Mouse (Mus musculus): ENCODE measurements around the gene Ttyh3. TPM values are rescaled to one million over a fixed set of nuclear protein-coding genes. Genes with fewer than 3 reads are reported as not detected.
A peak's percentile ranks its signal among the peaks of the same experiment; 100 is the strongest.

Ttyh3 gene
- polyA plus RNA-seq, 1 experiment from 2014 or later = 21.4 TPM

GRCm38 (mm10) chr5:140627580-140627979 is 21.3 kb downstream of the Ttyh3 start:
- H3K9me3 ChIP-seq (ENCODE audit: control insufficient read depth) = no peaks in the 10 kb centered on the region
- 95% methylated on average over 5 of the region's 5 CpGs for WGBS
- peaks cover 82% of the 10 kb centered on the region for H3K36me3 ChIP-seq (ENCODE audit: control insufficient read depth, insufficient read depth)
- H3K4me1 ChIP-seq (replicated peaks; ENCODE audit: control insufficient read depth, insufficient read depth, low read length) = no peaks in the 10 kb centered on the region
- no peak overlapping the region for H3K27ac ChIP-seq (ENCODE audit: low read depth, low read length)
- H3K4me3 ChIP-seq (ENCODE audit: low read depth, low read length) = no peak overlapping the region
- no peak overlapping the region for H3K9ac ChIP-seq (ENCODE audit: low read depth, low read length)
- no peak for ATAC-seq
- TF ChIP-seq CTCF (IDR thresholded peaks at IDR 0.05; ENCODE audit: low read depth) = peak; percentile 47
- H3K27me3 ChIP-seq (replicated peaks; ENCODE audit: control insufficient read depth, insufficient read depth, low read length) = no peaks in the 10 kb centered on the region
- no peak overlapping the region for H3K4me2 ChIP-seq (replicated peaks; ENCODE audit: low read depth)

- WGBS = 87% methylated on average over 13 of the region's 13 CpGs
- ATAC-seq = no peak
- Histone ChIP-seq H3K36me3 (ENCODE audit: control insufficient read depth, insufficient read depth) (peaks cover 77% of the 10 kb centered on the region), H3K4me1 (replicated peaks; ENCODE audit: control insufficient read depth, insufficient read depth, low read length) (no peaks in the 10 kb centered on the region), H3K27me3 (replicated peaks; ENCODE audit: control insufficient read depth, insufficient read depth, low read length) (no peaks in the 10 kb centered on the region), H3K9me3 (ENCODE audit: control insufficient read depth) (no peaks in the 10 kb centered on the region), H3K4me3 (ENCODE audit: low read depth, low read length) (no peak overlapping the region), H3K4me2 (replicated peaks; ENCODE audit: low read depth) (no peak overlapping the region), H3K9ac (ENCODE audit: low read depth, low read length) (no peak overlapping the region), H3K27ac (ENCODE audit: low read depth, low read length) (no peak overlapping the region)
- no peak for TF ChIP-seq CTCF (IDR thresholded peaks at IDR 0.05; ENCODE audit: low read depth)
Measured at GRCm38 (mm10) chr5:140624961-140625360, 23.9 kb downstream of the Ttyh3 start.

GRCm38 (mm10) chr5:140624238-140624637 is 24.6 kb downstream of the Ttyh3 start:
- Histone ChIP-seq H3K9ac (ENCODE audit: low read depth, low read length) (no peak overlapping the region), H3K4me2 (replicated peaks; ENCODE audit: low read depth) (no peak overlapping the region), H3K27me3 (replicated peaks; ENCODE audit: control insufficient read depth, insufficient read depth, low read length) (no peaks in the 10 kb centered on the region), H3K36me3 (ENCODE audit: control insufficient read depth, insufficient read depth) (peaks cover 71% of the 10 kb centered on the region), H3K4me1 (replicated peaks; ENCODE audit: control insufficient read depth, insufficient read depth, low read length) (no peaks in the 10 kb centered on the region), H3K9me3 (ENCODE audit: control insufficient read depth) (no peaks in the 10 kb centered on the region), H3K4me3 (ENCODE audit: low read depth, low read length) (no peak overlapping the region), H3K27ac (ENCODE audit: low read depth, low read length) (no peak overlapping the region)
- ATAC-seq = peak; percentile 55
- 78% methylated on average over 5 of the region's 5 CpGs for whole genome bisulfite sequencing
- no peak for TF ChIP-seq CTCF (IDR thresholded peaks at IDR 0.05; ENCODE audit: low read depth)

GRCm38 (mm10) chr5:140623791-140624190 is 25.0 kb downstream of the Ttyh3 start:
- Histone ChIP-seq H3K36me3 (ENCODE audit: control insufficient read depth, insufficient read depth) (peaks cover 67% of the 10 kb centered on the region), H3K27me3 (replicated peaks; ENCODE audit: control insufficient read depth, insufficient read depth, low read length) (no peaks in the 10 kb centered on the region), H3K4me3 (ENCODE audit: low read depth, low read length) (no peak overlapping the region), H3K9ac (ENCODE audit: low read depth, low read length) (no peak overlapping the region), H3K27ac (ENCODE audit: low read depth, low read length) (no peak overlapping the region), H3K4me1 (replicated peaks; ENCODE audit: control insufficient read depth, insufficient read depth, low read length) (no peaks in the 10 kb centered on the region), H3K4me2 (replicated peaks; ENCODE audit: low read depth) (no peak overlapping the region), H3K9me3 (ENCODE audit: control insufficient read depth) (no peaks in the 10 kb centered on the region)
- TF ChIP-seq CTCF (IDR thresholded peaks at IDR 0.05; ENCODE audit: low read depth) = no peak
- no peak for ATAC-seq
- WGBS = 79% methylated on average over 4 of the region's 4 CpGs

- H3K27me3 ChIP-seq (replicated peaks; ENCODE audit: control insufficient read depth, insufficient read depth, low read length) = no peaks in the 10 kb centered on the region
- H3K4me2 ChIP-seq (replicated peaks; ENCODE audit: low read depth) = no peak overlapping the region
- H3K27ac ChIP-seq (ENCODE audit: low read depth, low read length) = no peak overlapping the region; the same call in 1 of the 2 replicates
- no peaks in the 10 kb centered on the region for H3K4me1 ChIP-seq (replicated peaks; ENCODE audit: control insufficient read depth, insufficient read depth, low read length)
- no peak overlapping the region for H3K9ac ChIP-seq (ENCODE audit: low read depth, low read length)
- H3K36me3 ChIP-seq (ENCODE audit: control insufficient read depth, insufficient read depth) = peaks cover 60% of the 10 kb centered on the region
- H3K4me3 ChIP-seq (ENCODE audit: low read depth, low read length) = no peak overlapping the region
- TF ChIP-seq CTCF (IDR thresholded peaks at IDR 0.05; ENCODE audit: low read depth) = no peak
- no peak for ATAC-seq
- 91% methylated on average over 23 of the region's 23 CpGs for WGBS
- H3K9me3 ChIP-seq (ENCODE audit: control insufficient read depth) = no peaks in the 10 kb centered on the region
Measured at GRCm38 (mm10) chr5:140622978-140623670, 25.7 kb downstream of the Ttyh3 start.

- H3K4me1 ChIP-seq (replicated peaks; ENCODE audit: control insufficient read depth, insufficient read depth, low read length) = no peaks in the 10 kb centered on the region; the same call in 1 of the 2 replicates
- H3K9ac ChIP-seq (ENCODE audit: low read depth, low read length) = no peak overlapping the region
- H3K27ac ChIP-seq (ENCODE audit: low read depth, low read length) = no peak overlapping the region
- H3K9me3 ChIP-seq (ENCODE audit: control insufficient read depth) = no peaks in the 10 kb centered on the region
- no peaks in the 10 kb centered on the region for H3K27me3 ChIP-seq (replicated peaks; ENCODE audit: control insufficient read depth, insufficient read depth, low read length)
- WGBS = 74% methylated on average over 10 of the region's 10 CpGs
- H3K4me2 ChIP-seq (replicated peaks; ENCODE audit: low read depth) = no peak overlapping the region
- H3K36me3 ChIP-seq (ENCODE audit: control insufficient read depth, insufficient read depth) = peaks cover 44% of the 10 kb centered on the region
- peak; percentile 27; the same call in 1 of the 2 replicates for TF ChIP-seq CTCF (IDR thresholded peaks at IDR 0.05; ENCODE audit: low read depth)
- no peak overlapping the region for H3K4me3 ChIP-seq (ENCODE audit: low read depth, low read length)
- ATAC-seq = no peak
Measured at GRCm38 (mm10) chr5:140621517-140621916, 27.3 kb downstream of the Ttyh3 start.
